Mouse (Mus musculus): Measurements from ENCODE around the gene Hus1b. TPM values are rescaled to one million over a fixed set of nuclear protein-coding genes. Genes with fewer than 3 reads are reported as not detected.

The Hus1b gene
- polyA plus RNA-seq, 1 experiment from 2014 or later: not detected

DNA sequence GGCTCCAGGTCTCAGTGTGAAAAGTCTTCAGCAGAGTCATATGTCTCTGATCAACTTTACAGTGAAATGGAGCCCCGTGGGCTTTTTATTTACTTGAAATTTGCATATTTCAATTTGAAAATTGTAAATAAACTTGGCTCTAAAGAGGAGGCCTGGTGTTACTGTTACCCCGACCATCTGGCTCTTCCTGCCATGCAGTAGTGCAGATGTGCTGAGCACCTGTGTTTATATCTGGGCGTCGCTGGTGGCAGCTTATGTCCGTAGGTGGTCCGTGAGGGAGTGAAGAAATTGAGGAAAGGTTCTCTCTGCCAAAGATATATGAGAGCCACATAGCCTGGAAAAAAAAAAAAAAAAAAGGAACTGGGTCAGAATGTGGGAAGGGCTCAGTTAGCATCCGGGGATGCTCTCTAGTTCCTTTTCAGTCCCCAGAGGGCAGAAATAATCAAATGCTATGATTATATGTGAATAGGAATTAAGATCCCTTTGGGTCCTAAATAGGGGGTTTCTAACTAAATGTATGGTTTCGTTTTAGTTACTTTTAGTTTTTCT lies 29.1 kb upstream of the Hus1b start:
- ATAC-seq (ENCODE audit: insufficient number of reproducible peaks, insufficient read depth, low FRiP score, low TSS enrichment, low read depth): no peak
- no peaks in the 10 kb centered on the region for H3K27me3 ChIP-seq
- no peak overlapping the region for H3K27ac ChIP-seq
- WGBS: 46% methylated on average over 8 of the region's 8 CpGs
- H3K4me2 ChIP-seq: no peak overlapping the region
- H3K9ac ChIP-seq: no peak overlapping the region
- peaks cover 8% of the 10 kb centered on the region for H3K4me1 ChIP-seq
- H3K36me3 ChIP-seq: no peaks in the 10 kb centered on the region
- H3K4me3 ChIP-seq: no peak overlapping the region
- no peaks in the 10 kb centered on the region for H3K9me3 ChIP-seq

GRCm38 (mm10) chr13:30974247-30974630 lies 26.7 kb upstream of the Hus1b start:
- Histone ChIP-seq H3K27ac (no peak overlapping the region), H3K4me1 (peaks cover 10% of the 10 kb centered on the region), H3K4me2 (peak overlapping the region; percentile 68), H3K9ac (peak overlapping the region; percentile 92), H3K4me3 (peak overlapping the region; percentile 91), H3K36me3 (no peaks in the 10 kb centered on the region), H3K9me3 (no peaks in the 10 kb centered on the region), H3K27me3 (no peaks in the 10 kb centered on the region)
- ATAC-seq (ENCODE audit: insufficient number of reproducible peaks, insufficient read depth, low FRiP score, low TSS enrichment, low read depth): 0 out of 2 replicates have a peak, but pooled peaks have one; percentile 33
- WGBS: 18% methylated on average over 5 of the region's 5 CpGs

- Histone ChIP-seq H3K9ac (peak within 1 kb of the TSS; percentile 92), H3K27ac (peak within 1 kb of the TSS; percentile 82), H3K4me2 (peak within 1 kb of the TSS; percentile 68), H3K9me3 (no peaks in the 10 kb centered on the region), H3K36me3 (no peaks in the 10 kb centered on the region), H3K4me1 (peaks cover 10% of the 10 kb centered on the region), H3K27me3 (no peaks in the 10 kb centered on the region), H3K4me3 (peak within 1 kb of the TSS; percentile 91)
- under 1% methylated on average over 54 of the region's 54 CpGs for WGBS
- peak; percentile 88 for ATAC-seq (ENCODE audit: insufficient number of reproducible peaks, insufficient read depth, low FRiP score, low TSS enrichment, low read depth)
Observed at GRCm38 (mm10) chr13:30973501-30974246, 26.1 kb upstream of the Hus1b start, which contains the start of the genes Exoc2 and Gm5447. Gene Exoc2 (minus strand): TSS chr13:30974093. Gene Gm5447 (plus strand): TSS chr13:30974204.

DNA sequence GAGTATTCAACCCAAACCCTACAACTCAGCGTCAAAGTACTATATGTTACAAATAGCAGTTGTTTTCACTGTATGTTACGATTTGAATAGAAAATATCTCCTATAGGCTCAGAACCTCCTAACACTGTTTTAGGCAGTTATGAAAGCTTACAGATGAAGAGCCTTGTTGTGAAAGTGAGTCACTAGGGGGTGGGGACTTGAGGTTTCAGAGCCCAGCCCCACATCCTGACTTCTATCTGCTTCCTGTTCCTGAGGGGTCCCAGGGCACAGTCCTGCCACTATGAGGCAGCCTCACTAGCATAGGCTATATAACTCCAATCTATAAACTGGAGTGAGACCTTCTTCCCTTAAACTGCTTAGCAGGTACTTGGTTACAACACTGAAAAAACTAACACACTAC lies 24.5 kb upstream of the Hus1b start:
- no peaks in the 10 kb centered on the region for H3K27me3 ChIP-seq
- no peak overlapping the region for H3K4me2 ChIP-seq
- H3K36me3 ChIP-seq: no peaks in the 10 kb centered on the region
- no peak overlapping the region for H3K4me3 ChIP-seq
- ATAC-seq (ENCODE audit: insufficient number of reproducible peaks, insufficient read depth, low FRiP score, low TSS enrichment, low read depth): no peak
- no peak overlapping the region for H3K9ac ChIP-seq
- 92% methylated on average over 2 of the region's 2 CpGs for WGBS
- no peak overlapping the region for H3K27ac ChIP-seq
- no peaks in the 10 kb centered on the region for H3K9me3 ChIP-seq
- H3K4me1 ChIP-seq: peaks cover 10% of the 10 kb centered on the region

- WGBS: 84% methylated on average over 3 of the region's 3 CpGs
Observed at GRCm38 (mm10) chr13:30971047-30971446, 23.5 kb upstream of the Hus1b start.

GRCm38 (mm10) chr13:30968311-30968710 lies 20.8 kb upstream of the Hus1b start:
- Histone ChIP-seq H3K27ac (no peak overlapping the region), H3K9ac (no peak overlapping the region), H3K4me1 (peaks cover 18% of the 10 kb centered on the region), H3K36me3 (no peaks in the 10 kb centered on the region), H3K4me3 (no peak overlapping the region), H3K9me3 (no peaks in the 10 kb centered on the region), H3K27me3 (no peaks in the 10 kb centered on the region), H3K4me2 (no peak overlapping the region)
- 66% methylated on average over 4 of the region's 4 CpGs for WGBS
- ATAC-seq (ENCODE audit: insufficient number of reproducible peaks, insufficient read depth, low FRiP score, low TSS enrichment, low read depth): no peak

More at GRCm38 (mm10) chr13:30971047-30971446, 23.5 kb upstream of the Hus1b start:
- no peak for ATAC-seq (ENCODE audit: insufficient number of reproducible peaks, insufficient read depth, low FRiP score, low TSS enrichment, low read depth)
- Histone ChIP-seq H3K9ac (no peak overlapping the region), H3K4me2 (no peak overlapping the region), H3K36me3 (no peaks in the 10 kb centered on the region), H3K9me3 (no peaks in the 10 kb centered on the region), H3K4me3 (no peak overlapping the region), H3K27ac (no peak overlapping the region), H3K27me3 (no peaks in the 10 kb centered on the region), H3K4me1 (peaks cover 17% of the 10 kb centered on the region)

- Histone ChIP-seq H3K36me3 (0 out of 2 replicates have a peak, but pooled peaks cover 1% of the 10 kb centered on the region), H3K9ac (no peak overlapping the region), H3K4me3 (peak overlapping the region; percentile 25), H3K4me1 (peaks cover 15% of the 10 kb centered on the region), H3K4me2 (peak overlapping the region; percentile 53), H3K27me3 (no peaks in the 10 kb centered on the region), H3K27ac (0 out of 2 replicates have a peak overlapping the region, but pooled peaks have one; percentile 44), H3K9me3 (no peaks in the 10 kb centered on the region)
- ATAC-seq (ENCODE audit: insufficient number of reproducible peaks, insufficient read depth, low FRiP score, low TSS enrichment, low read depth): 0 out of 2 replicates have a peak, but pooled peaks have one; percentile 59
- WGBS: 8% methylated on average over 10 of the region's 10 CpGs
Observed at GRCm38 (mm10) chr13:30966507-30966911, 18.9 kb upstream of the Hus1b start.

DNA sequence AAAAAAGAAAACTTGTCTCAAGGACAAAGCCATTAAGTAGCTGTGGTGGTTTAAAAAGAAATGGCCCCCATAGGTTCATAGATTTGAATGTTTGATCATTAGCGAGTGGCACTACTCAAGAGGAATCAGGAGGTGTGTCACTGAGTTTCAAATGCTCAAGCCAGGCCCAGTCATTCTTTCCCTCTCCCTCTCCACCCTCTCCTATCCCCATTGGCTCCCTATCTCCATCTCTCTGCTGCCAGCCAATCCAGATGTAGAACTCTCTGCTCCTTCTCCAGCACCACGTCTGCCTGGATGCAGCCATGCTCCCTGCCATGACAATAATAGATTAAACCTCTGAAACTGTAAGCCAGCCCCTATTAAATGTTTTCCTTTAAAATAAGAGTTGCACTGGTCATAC lies 14.4 kb upstream of the Hus1b start:
- no peak overlapping the region for H3K9ac ChIP-seq
- 76% methylated on average over 2 of the region's 2 CpGs for WGBS

DNA sequence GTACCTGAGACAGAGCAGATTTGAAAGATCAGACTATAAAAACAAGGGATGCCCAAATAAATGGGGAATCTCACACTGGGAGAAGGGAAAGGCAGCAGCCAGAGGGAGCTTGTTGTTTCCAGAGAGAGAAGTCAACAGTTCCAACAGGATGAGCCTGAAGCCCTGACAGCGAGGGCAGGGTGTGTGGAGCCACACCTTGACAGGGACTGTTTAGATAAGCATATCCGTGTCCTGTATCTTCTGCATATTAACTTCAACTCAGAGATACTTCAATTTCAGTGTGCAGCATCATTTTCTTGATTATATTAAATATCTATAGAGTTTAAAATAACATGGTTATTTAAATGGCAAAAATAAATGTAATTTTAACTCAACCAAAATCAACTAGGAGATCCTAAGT lies 13.2 kb upstream of the Hus1b start:
- Histone ChIP-seq H3K36me3 (peaks cover 10% of the 10 kb centered on the region; the same call in 1 of the 2 replicates), H3K9me3 (no peaks in the 10 kb centered on the region), H3K4me3 (no peak overlapping the region), H3K27me3 (no peaks in the 10 kb centered on the region), H3K9ac (no peak overlapping the region), H3K4me2 (no peak overlapping the region), H3K4me1 (0 out of 2 replicates have a peak, but pooled peaks cover 5% of the 10 kb centered on the region), H3K27ac (no peak overlapping the region)
- no peak for ATAC-seq (ENCODE audit: insufficient number of reproducible peaks, insufficient read depth, low FRiP score, low TSS enrichment, low read depth)
- 89% methylated on average over 2 of the region's 2 CpGs for WGBS

More for the DNA sequence above, 14.4 kb upstream of the Hus1b start:
- H3K36me3 ChIP-seq: peaks cover 10% of the 10 kb centered on the region; the same call in 1 of the 2 replicates
- H3K27me3 ChIP-seq: no peaks in the 10 kb centered on the region
- H3K4me2 ChIP-seq: no peak overlapping the region
- H3K9me3 ChIP-seq: no peaks in the 10 kb centered on the region
- no peak overlapping the region for H3K27ac ChIP-seq
- no peak for ATAC-seq (ENCODE audit: insufficient number of reproducible peaks, insufficient read depth, low FRiP score, low TSS enrichment, low read depth)
- H3K4me3 ChIP-seq: no peak overlapping the region
- peaks cover 13% of the 10 kb centered on the region for H3K4me1 ChIP-seq

DNA sequence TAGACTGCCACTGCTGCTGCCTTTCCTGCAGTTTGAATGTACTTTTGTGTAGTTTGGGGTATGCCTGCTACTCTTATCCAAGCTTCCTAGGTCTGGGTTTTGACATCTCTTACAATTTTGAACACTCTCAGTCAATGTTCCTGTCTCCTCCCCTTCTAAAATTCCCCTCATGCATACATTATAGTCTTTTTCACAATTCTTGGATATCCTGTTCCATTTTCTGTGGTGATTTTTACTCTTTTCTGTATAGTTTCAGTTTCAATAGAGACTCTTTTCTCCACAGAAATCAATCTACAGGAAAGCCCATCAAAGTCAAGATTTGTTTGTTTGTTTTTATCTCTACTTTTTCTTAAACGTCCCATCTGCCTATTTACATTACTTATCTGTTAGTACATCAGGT lies 6.0 kb upstream of the Hus1b start:
- Histone ChIP-seq H3K9ac (no peak overlapping the region), H3K4me2 (no peak overlapping the region), H3K4me3 (no peak overlapping the region), H3K27ac (no peak overlapping the region), H3K36me3 (no peaks in the 10 kb centered on the region), H3K9me3 (no peaks in the 10 kb centered on the region), H3K27me3 (no peaks in the 10 kb centered on the region), H3K4me1 (no peaks in the 10 kb centered on the region)
- ATAC-seq (ENCODE audit: insufficient number of reproducible peaks, insufficient read depth, low FRiP score, low TSS enrichment, low read depth): no peak
- 63% methylated on average over 1 of the region's 1 CpGs for WGBS

GRCm38 (mm10) chr13:30952044-30952443 lies 4.5 kb upstream of the Hus1b start:
- WGBS: 87% methylated on average over 2 of the region's 2 CpGs
- Histone ChIP-seq H3K4me1 (peaks cover 4% of the 10 kb centered on the region; the same call in 1 of the 2 replicates), H3K9ac (no peak overlapping the region), H3K27me3 (no peaks in the 10 kb centered on the region), H3K27ac (no peak overlapping the region), H3K4me2 (no peak overlapping the region), H3K36me3 (peaks cover 4% of the 10 kb centered on the region), H3K4me3 (no peak overlapping the region), H3K9me3 (no peaks in the 10 kb centered on the region)
- ATAC-seq (ENCODE audit: insufficient number of reproducible peaks, insufficient read depth, low FRiP score, low TSS enrichment, low read depth): no peak

GRCm38 (mm10) chr13:30949181-30949580 lies 1.6 kb upstream of the Hus1b start:
- WGBS: 94% methylated on average over 9 of the region's 9 CpGs
- no peaks in the 10 kb centered on the region for H3K27me3 ChIP-seq
- ATAC-seq (ENCODE audit: insufficient number of reproducible peaks, insufficient read depth, low FRiP score, low TSS enrichment, low read depth): no peak
- H3K9ac ChIP-seq: no peak overlapping the region
- H3K4me1 ChIP-seq: peaks cover 5% of the 10 kb centered on the region; the same call in 1 of the 2 replicates
- no peak overlapping the region for H3K27ac ChIP-seq
- H3K4me2 ChIP-seq: no peak overlapping the region
- no peak overlapping the region for H3K4me3 ChIP-seq
- no peaks in the 10 kb centered on the region for H3K9me3 ChIP-seq
- peaks cover 7% of the 10 kb centered on the region for H3K36me3 ChIP-seq
